Mouse (Mus musculus): Measurements from ENCODE around the gene Gatad2b.

GRCm38 (mm10) chr3:90372817-90373216, 79.8 kb downstream of the Gatad2b start:
- TF ChIP-seq CTCF (conservative IDR thresholded peaks at IDR 0.05; ENCODE audit: low read length): no peak
- TF ChIP-seq NANOG (IDR thresholded peaks at IDR 0.05; ENCODE audit: borderline replicate concordance, low read length): no peak
